Mouse (Mus musculus) ES-Bruce4 (cell line): ENCODE measurements around the gene Itga9. TPM values are rescaled to one million over a fixed set of nuclear protein-coding genes. Genes with fewer than 3 reads are reported as not detected.

Experiments used
- H3K27ac ChIP-seq: 2 replicates; pipeline ENCODE4 v1.5.1; 2012; ENCODE audit warnings: low read length, inconsistent platforms; ENCODE audit not compliant: insufficient read depth
- H3K27me3 ChIP-seq: 2 replicates; pipeline ENCODE4 v1.6.1; 2012; ENCODE audit warnings: mild to moderate bottlenecking, low read length, inconsistent platforms; ENCODE audit not compliant: control insufficient read depth, poor library complexity, insufficient read depth, severe bottlenecking
- H3K36me3 ChIP-seq: 2 replicates; pipeline ENCODE4 v1.6.1; 2012; ENCODE audit warnings: inconsistent platforms, mild to moderate bottlenecking, low read length, moderate library complexity; ENCODE audit not compliant: control insufficient read depth, poor library complexity, insufficient read depth, severe bottlenecking
- H3K4me1 ChIP-seq: one replicate; pipeline ENCODE4 v1.8.1; 2011; ENCODE audit warnings: low read length; ENCODE audit not compliant: control insufficient read depth, insufficient read depth
- H3K4me3 ChIP-seq: 2 replicates; pipeline ENCODE4 v1.5.1; 2011; ENCODE audit warnings: low read depth, mild to moderate bottlenecking, low read length
- H3K9ac ChIP-seq: 2 replicates; pipeline ENCODE4 v1.6.1; 2012; ENCODE audit warnings: low read depth, mild to moderate bottlenecking, inconsistent platforms; ENCODE audit not compliant: poor library complexity, severe bottlenecking
- H3K9me3 ChIP-seq: replicated peaks from 2 replicates; pipeline ENCODE4 v1.6.1; 2012; ENCODE audit warnings: mild to moderate bottlenecking, low read length, inconsistent platforms; ENCODE audit not compliant: control insufficient read depth, poor library complexity, insufficient read depth, severe bottlenecking
- CTCF ChIP-seq: IDR thresholded peaks from one replicate; pipeline ENCODE4 v1.8.1; 2011; ENCODE audit warnings: low read depth, low read length
- EP300 ChIP-seq: IDR thresholded peaks from 2 replicates; pipeline ENCODE4 v1.6.1; 2011; ENCODE audit warnings: low read depth, low read length; ENCODE audit not compliant: insufficient read depth
- POLR2A ChIP-seq: IDR thresholded peaks from one replicate; pipeline ENCODE4 v1.8.1; 2011; ENCODE audit warnings: low read length; ENCODE audit not compliant: insufficient read depth
- polyA plus RNA-seq: library from polyadenylated mRNA; stranded (reverse); fragments of >200 nt; gene quantifications from 2 replicates; pipeline ENCODE4 v1.2.4, GENCODE M21; 2011; ENCODE audit warnings: low read depth; ENCODE audit not compliant: missing spikeins, insufficient read depth, insufficient read length

Itga9 gene
- polyA plus RNA-seq, 1 experiment: 5.2 TPM

- Histone ChIP-seq H3K9ac (no peak overlapping the region), H3K4me3 (no peak overlapping the region), H3K36me3 (no peaks in the 10 kb centered on the region), H3K9me3 (no peaks in the 10 kb centered on the region), H3K4me1 (no peaks in the 10 kb centered on the region), H3K27ac (no peak overlapping the region), H3K27me3 (no peaks in the 10 kb centered on the region)
- TF ChIP-seq CTCF (no peak), EP300 (no peak), POLR2A (no peak)
Observed at GRCm38 (mm10) chr9:118770366-118770765, 163.9 kb downstream of the Itga9 start.

- Histone ChIP-seq H3K9me3 (no peaks in the 10 kb centered on the region), H3K27ac (no peak overlapping the region), H3K4me3 (no peak overlapping the region), H3K9ac (no peak overlapping the region), H3K36me3 (no peaks in the 10 kb centered on the region), H3K27me3 (no peaks in the 10 kb centered on the region), H3K4me1 (no peaks in the 10 kb centered on the region)
- no peak for TF ChIP-seq EP300
- TF ChIP-seq CTCF: no peak
- no peak for TF ChIP-seq POLR2A
Observed at GRCm38 (mm10) chr9:118774676-118775075, 168.2 kb downstream of the Itga9 start.

GRCm38 (mm10) chr9:118776880-118777438, 170.5 kb downstream of the Itga9 start:
- no peaks in the 10 kb centered on the region; the same call in 1 of the 2 replicates for H3K27me3 ChIP-seq
- H3K4me1 ChIP-seq: no peaks in the 10 kb centered on the region
- H3K4me3 ChIP-seq: no peak overlapping the region

GRCm38 (mm10) chr9:118778596-118778995, 172.1 kb downstream of the Itga9 start:
- TF ChIP-seq POLR2A: no peak
- no peak for TF ChIP-seq CTCF
- TF ChIP-seq EP300: no peak
- no peak overlapping the region for H3K27ac ChIP-seq
- no peak overlapping the region for H3K9ac ChIP-seq
- H3K27me3 ChIP-seq: no peaks in the 10 kb centered on the region; the same call in 1 of the 2 replicates
- H3K4me3 ChIP-seq: no peak overlapping the region
- no peaks in the 10 kb centered on the region for H3K9me3 ChIP-seq
- H3K4me1 ChIP-seq: no peaks in the 10 kb centered on the region
- no peaks in the 10 kb centered on the region for H3K36me3 ChIP-seq

More at GRCm38 (mm10) chr9:118776880-118777438, 170.5 kb downstream of the Itga9 start:
- no peak for TF ChIP-seq POLR2A
- TF ChIP-seq CTCF: no peak
- no peak for TF ChIP-seq EP300
- H3K27ac ChIP-seq: no peak overlapping the region
- H3K9ac ChIP-seq: no peak overlapping the region
- no peaks in the 10 kb centered on the region for H3K36me3 ChIP-seq
- no peaks in the 10 kb centered on the region for H3K9me3 ChIP-seq

- H3K9ac ChIP-seq: no peak overlapping the region
- H3K4me3 ChIP-seq: no peak overlapping the region
- TF ChIP-seq POLR2A (no peak), EP300 (no peak), CTCF (no peak)
- no peak overlapping the region for H3K27ac ChIP-seq
- no peaks in the 10 kb centered on the region for H3K9me3 ChIP-seq
- no peaks in the 10 kb centered on the region for H3K4me1 ChIP-seq
- H3K27me3 ChIP-seq: no peaks in the 10 kb centered on the region; the same call in 1 of the 2 replicates
- H3K36me3 ChIP-seq: no peaks in the 10 kb centered on the region
Observed at GRCm38 (mm10) chr9:118784621-118785020, 178.1 kb downstream of the Itga9 start.

- no peak overlapping the region for H3K27ac ChIP-seq
- no peaks in the 10 kb centered on the region for H3K9me3 ChIP-seq
- no peak overlapping the region for H3K9ac ChIP-seq
- no peaks in the 10 kb centered on the region for H3K4me1 ChIP-seq
- H3K4me3 ChIP-seq: no peak overlapping the region
- no peaks in the 10 kb centered on the region for H3K36me3 ChIP-seq
- TF ChIP-seq EP300 (no peak), CTCF (no peak), POLR2A (no peak)
- H3K27me3 ChIP-seq: no peaks in the 10 kb centered on the region; the same call in 1 of the 2 replicates
Observed at GRCm38 (mm10) chr9:118785816-118786215, 179.3 kb downstream of the Itga9 start.
